Mouse (Mus musculus) stomach, embryonic 14.5 days (tissue): ENCODE data around the gene Olfr434. TPM values are rescaled to one million over a fixed set of nuclear protein-coding genes. Genes with fewer than 3 reads are reported as not detected.
"Not testable (repeated sequence)": the region's sequence is repeated elsewhere in the genome, so short reads cannot be mapped to it uniquely, and the experiment has no call there.

Experiments used
- ATAC-seq: fragments of 200-750 bp; cut with Nextera tagmentation; 2 replicates; pipeline ENCODE4 v1.8.0; 2017; ENCODE audit warnings: low read depth, moderate TSS enrichment; ENCODE audit not compliant: insufficient number of reproducible peaks, insufficient read depth, low FRiP score
- H3K27ac ChIP-seq: fragments of 300-500 bp; sonication (generic); 2 replicates; pipeline ENCODE4 v1.5.1; 2014; ENCODE audit warnings: mild to moderate bottlenecking, low read length, moderate library complexity, mixed read lengths
- H3K27me3 ChIP-seq: fragments of 300-500 bp; sonication (generic); 2 replicates; pipeline ENCODE4 v1.6.1; 2014; ENCODE audit warnings: low read length, control low read depth, mixed read lengths; ENCODE audit not compliant: control insufficient read depth, insufficient read depth
- H3K36me3 ChIP-seq: fragments of 300-500 bp; sonication (generic); 2 replicates; pipeline ENCODE4 v1.6.1; 2014; ENCODE audit warnings: mild to moderate bottlenecking, control low read depth, low read length, moderate library complexity, mixed read lengths; ENCODE audit not compliant: control insufficient read depth, insufficient read depth
- H3K4me1 ChIP-seq: fragments of 300-500 bp; sonication (generic); 2 replicates; pipeline ENCODE4 v1.6.1; 2014; ENCODE audit warnings: low read length, control low read depth, mixed read lengths; ENCODE audit not compliant: control insufficient read depth, insufficient read depth
- H3K4me2 ChIP-seq: fragments of 300-500 bp; sonication (generic); replicated peaks from 2 replicates; pipeline ENCODE4 v1.6.1; 2014; ENCODE audit warnings: low read depth, low read length, control low read depth
- H3K4me3 ChIP-seq: fragments of 300-500 bp; sonication (generic); 2 replicates; pipeline ENCODE4 v1.5.1; 2014; ENCODE audit warnings: low read depth, low read length, control low read depth
- H3K9ac ChIP-seq: fragments of 300-500 bp; sonication (generic); replicated peaks from 2 replicates; pipeline ENCODE4 v1.6.1; 2014; ENCODE audit warnings: low read depth, mild to moderate bottlenecking, control low read depth, low read length, moderate library complexity, mixed read lengths
- H3K9me3 ChIP-seq: fragments of 300-500 bp; sonication (generic); 2 replicates; pipeline ENCODE4 v1.6.1; 2016; ENCODE audit warnings: low read depth, low read length, control low read depth; ENCODE audit not compliant: control insufficient read depth
- WGBS: fragments of 180-500 bp; shearing (Covaris S2); extraction: QIAGEN DNeasy Blood & Tissue Kit; methylation state at CpG from one replicate; pipeline ENCODE4 v1.1.7; 2014; 5-methylcytosine and 5-hydroxymethylcytosine counted together
- polyA plus RNA-seq: library from polyadenylated mRNA; unstranded; fragments of >200 nt; fragmentation: Nextera tagmentation; extraction: Ambion mirVana; gene quantifications from 2 replicates; pipeline ENCODE4 v1.2.1, GENCODE M21; 2014

The Olfr434 gene
- polyA plus RNA-seq, 1 experiment from 2014 or later: not detected

- Histone ChIP-seq H3K9me3 (no peaks in the 10 kb centered on the region), H3K4me1 (no peaks in the 10 kb centered on the region), H3K36me3 (no peaks in the 10 kb centered on the region), H3K4me2 (no peak overlapping the region), H3K4me3 (no peak overlapping the region), H3K27ac (no peak overlapping the region), H3K9ac (no peak overlapping the region), H3K27me3 (no peaks in the 10 kb centered on the region)
- ATAC-seq: no peak
Measured at GRCm38 (mm10) chr6:43202786-43203185, 10.0 kb upstream of the Olfr434 start.

DNA sequence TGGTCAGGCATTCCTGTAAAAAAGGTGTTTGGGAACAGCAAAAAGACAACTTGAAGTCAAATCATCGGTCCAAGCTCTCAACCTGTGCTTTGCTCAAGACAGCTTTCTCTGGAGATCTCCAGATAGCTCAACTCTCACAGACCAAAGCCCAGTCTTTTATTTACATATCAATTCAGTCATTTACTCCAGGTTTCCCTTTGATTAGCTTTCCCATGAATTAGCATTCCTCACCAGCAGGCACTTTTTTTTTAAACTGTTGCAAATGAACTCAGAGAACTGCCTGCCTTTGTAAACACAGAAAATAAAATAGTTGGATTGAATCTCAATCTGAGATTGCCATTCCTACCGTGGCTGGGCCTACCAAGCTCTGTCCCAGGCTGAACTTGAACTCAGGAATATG lies 7.5 kb upstream of the Olfr434 start:
- Histone ChIP-seq H3K4me1 (no peaks in the 10 kb centered on the region), H3K9ac (no peak overlapping the region), H3K27me3 (no peaks in the 10 kb centered on the region), H3K27ac (no peak overlapping the region), H3K4me3 (no peak overlapping the region), H3K9me3 (no peaks in the 10 kb centered on the region), H3K36me3 (no peaks in the 10 kb centered on the region), H3K4me2 (no peak overlapping the region)
- ATAC-seq: no peak
- WGBS: 44% methylated on average over 2 of the region's 2 CpGs

- H3K27me3 ChIP-seq, H3K9me3 ChIP-seq, H3K4me1 ChIP-seq, ATAC-seq, H3K27ac ChIP-seq, H3K9ac ChIP-seq, H3K4me2 ChIP-seq, H3K4me3 ChIP-seq, H3K36me3 ChIP-seq: not testable (repeated sequence)
- WGBS: 90% methylated on average over 1 of the region's 1 CpGs
Measured at GRCm38 (mm10) chr6:43231255-43231654, 18.4 kb downstream of the Olfr434 start, which contains the start of gene Olfr47. Olfr47 (plus strand) TSS chr6:43231529.

GRCm38 (mm10) chr6:43242061-43242460 lies 29.2 kb downstream of the Olfr434 start:
- Histone ChIP-seq H3K4me1 (no peaks in the 10 kb centered on the region), H3K9ac (no peak overlapping the region), H3K9me3 (no peaks in the 10 kb centered on the region), H3K4me2 (no peak overlapping the region), H3K27ac (no peak overlapping the region), H3K4me3 (no peak overlapping the region), H3K27me3 (no peaks in the 10 kb centered on the region), H3K36me3 (no peaks in the 10 kb centered on the region)
- ATAC-seq: no peak
- 11% methylated on average over 4 of the region's 4 CpGs for WGBS

DNA sequence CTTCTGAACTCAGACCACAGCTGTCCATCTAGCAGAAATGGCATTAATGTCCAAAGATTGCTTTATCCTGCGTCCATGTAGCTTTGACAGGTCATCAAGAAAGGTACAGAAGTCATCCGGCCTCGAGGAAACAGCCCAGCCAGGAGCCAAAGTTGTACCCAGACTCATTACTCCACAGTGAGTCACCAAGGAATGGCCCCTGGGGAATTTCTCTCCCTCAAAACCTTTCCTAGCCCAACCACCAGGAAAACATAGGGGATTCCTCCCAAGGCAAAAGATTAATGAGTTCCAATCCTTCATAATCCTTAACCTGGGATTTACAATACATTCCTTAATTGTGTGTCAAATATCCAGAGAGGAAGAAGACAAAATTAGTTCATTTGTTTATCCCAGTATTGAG lies 34.6 kb downstream of the Olfr434 start:
- Histone ChIP-seq H3K4me2 (no peak overlapping the region), H3K27ac (no peak overlapping the region), H3K27me3 (no peaks in the 10 kb centered on the region), H3K4me1 (no peaks in the 10 kb centered on the region), H3K4me3 (no peak overlapping the region), H3K36me3 (no peaks in the 10 kb centered on the region), H3K9me3 (no peaks in the 10 kb centered on the region), H3K9ac (no peak overlapping the region)
- ATAC-seq: no peak
- 51% methylated on average over 3 of the region's 3 CpGs for WGBS

DNA sequence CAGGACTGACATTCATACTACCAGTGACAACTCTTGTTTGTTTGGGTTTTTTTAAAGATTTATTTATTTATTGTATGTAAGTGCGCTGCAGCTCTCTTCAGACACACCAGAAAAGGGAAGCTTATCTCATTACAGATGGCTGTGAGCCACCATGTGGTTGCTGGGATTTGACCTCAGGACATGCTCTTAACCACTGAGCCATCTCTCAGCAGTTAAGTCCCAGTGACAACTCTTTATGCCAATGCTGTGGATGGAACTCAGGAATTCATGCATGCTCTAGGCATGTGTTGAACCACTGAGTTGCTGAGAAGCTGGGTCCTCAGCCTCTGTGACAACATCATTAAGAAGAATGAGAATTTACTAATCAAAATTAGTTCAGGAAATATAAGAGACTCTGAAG lies 40.2 kb downstream of the Olfr434 start:
- Histone ChIP-seq H3K4me2 (no peak overlapping the region), H3K9me3 (no peaks in the 10 kb centered on the region), H3K27me3 (no peaks in the 10 kb centered on the region), H3K36me3 (no peaks in the 10 kb centered on the region), H3K4me1 (no peaks in the 10 kb centered on the region), H3K9ac (no peak overlapping the region), H3K4me3 (no peak overlapping the region), H3K27ac (no peak overlapping the region)
- ATAC-seq: no peak
- WGBS: 82% methylated on average over 1 of the region's 1 CpGs

- Histone ChIP-seq H3K9ac (no peak overlapping the region), H3K4me1 (no peaks in the 10 kb centered on the region), H3K9me3 (no peaks in the 10 kb centered on the region), H3K27me3 (no peaks in the 10 kb centered on the region), H3K36me3 (no peaks in the 10 kb centered on the region), H3K4me3 (no peak overlapping the region), H3K27ac (no peak overlapping the region), H3K4me2 (no peak overlapping the region)
- whole genome bisulfite sequencing: 57% methylated on average over 7 of the region's 7 CpGs
- ATAC-seq: 0 out of 2 replicates have a peak, but pooled peaks have one; percentile 63
Measured at GRCm38 (mm10) chr6:43254193-43254926, 41.5 kb downstream of the Olfr434 start.

DNA sequence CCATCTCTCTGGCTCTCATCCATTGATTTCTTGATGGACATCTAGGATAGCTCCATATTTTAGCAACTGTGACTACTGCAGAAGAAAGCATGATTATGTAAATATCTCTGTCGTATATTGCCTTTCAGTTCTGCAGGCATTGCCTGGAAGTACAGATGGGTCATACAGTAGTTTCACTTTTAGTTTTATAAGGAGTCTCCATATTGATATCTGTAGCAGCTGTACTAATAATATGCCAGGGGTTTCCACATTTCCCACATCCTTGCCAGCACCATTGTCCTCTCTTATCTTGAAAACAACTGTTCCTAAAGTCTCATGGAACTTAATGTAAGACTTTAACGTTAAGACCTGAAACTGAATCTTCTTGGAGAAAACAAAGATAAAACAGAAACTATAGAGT lies 47.9 kb downstream of the Olfr434 start:
- H3K27ac ChIP-seq: no peak overlapping the region
- no peak overlapping the region for H3K4me2 ChIP-seq
- WGBS: 63% methylated on average over 2 of the region's 2 CpGs
- no peak for ATAC-seq
- H3K4me1 ChIP-seq: no peaks in the 10 kb centered on the region
- no peaks in the 10 kb centered on the region for H3K9me3 ChIP-seq
- no peak overlapping the region for H3K4me3 ChIP-seq
- no peak overlapping the region for H3K9ac ChIP-seq
- no peaks in the 10 kb centered on the region for H3K27me3 ChIP-seq
- no peaks in the 10 kb centered on the region for H3K36me3 ChIP-seq
